Mouse (Mus musculus) right cerebral cortex, postnatal 14 days (tissue): Measurements from ENCODE around the gene Duxbl2.
"Not testable (repeated sequence)": the region's sequence is repeated elsewhere in the genome, so short reads cannot be mapped to it uniquely, and the experiment has no call there.

Experiments
- DNase-seq: peaks from one replicate; pipeline ENCODE4 v3.0.0; 2022

The Duxbl2 gene

GRCm38 (mm10) chr14:26118150-26118549 lies at the start of gene Duxbl2:
Gene Duxbl2, plus strand, starts transcription at chr14:26118349.
- DNase-seq, result not testable (repeated sequence)

- not testable (repeated sequence) for DNase-seq
Observed at GRCm38 (mm10) chr14:26076620-26077390, 41.3 kb upstream of the Duxbl2 start.

DNA sequence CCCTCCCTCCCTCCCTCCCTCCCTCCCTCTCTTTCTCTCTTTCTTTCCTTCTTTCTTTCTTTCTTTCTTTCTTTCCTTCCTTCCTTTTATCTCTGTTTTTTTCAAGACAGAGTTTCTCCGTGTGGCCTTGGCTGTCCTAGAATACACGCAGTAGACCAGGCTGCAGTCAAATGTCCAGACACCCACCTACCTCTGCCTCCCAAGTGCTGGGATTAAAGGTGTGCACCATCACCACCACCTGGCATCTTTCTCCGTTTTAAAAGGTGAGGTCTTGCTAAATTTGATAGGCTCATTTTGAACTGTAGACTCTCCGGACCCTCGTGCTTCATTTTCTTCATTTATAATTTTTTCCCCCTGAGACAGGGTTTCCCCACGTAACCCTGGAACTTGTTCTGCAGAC lies 36.9 kb upstream of the Duxbl2 start, which contains the start of gene Cphx2:
TSS of gene Cphx2 (plus strand) at position 301 of the 400 bp plus-strand sequence.
- not testable (repeated sequence) for DNase-seq

- DNase-seq, result not testable (repeated sequence)
Observed at GRCm38 (mm10) chr14:26081997-26082396, 36.2 kb upstream of the Duxbl2 start, which contains the start of gene Cphx3. Gene Cphx3, plus strand, starts transcription at chr14:26082297.

DNA sequence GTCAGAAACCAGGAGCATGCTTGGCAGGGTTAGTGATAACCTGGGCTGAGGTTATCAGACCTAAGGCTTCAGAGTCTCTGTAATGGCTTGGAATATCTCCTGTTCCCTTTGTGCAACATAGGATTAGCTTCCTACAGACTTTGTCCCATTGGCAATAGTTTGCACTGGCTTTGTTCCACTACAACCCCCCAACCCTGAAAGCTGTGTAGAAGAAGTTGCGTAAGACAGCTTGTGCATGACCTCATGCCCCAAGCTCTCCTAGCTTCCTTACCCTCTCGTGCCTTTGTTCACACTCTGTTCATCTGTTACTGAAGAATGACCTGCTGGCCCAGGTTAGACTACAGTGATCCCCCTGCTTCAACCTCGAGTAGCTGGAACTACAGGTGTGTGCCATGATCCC lies 20.5 kb upstream of the Duxbl2 start:
- not testable (repeated sequence) for DNase-seq

- DNase-seq, result not testable (repeated sequence)
Observed at GRCm38 (mm10) chr14:26118550-26119000, 426 bp downstream of the Duxbl2 start.

GRCm38 (mm10) chr14:26119095-26119494 lies 946 bp downstream of the Duxbl2 start:
- not testable (repeated sequence) for DNase-seq

DNA sequence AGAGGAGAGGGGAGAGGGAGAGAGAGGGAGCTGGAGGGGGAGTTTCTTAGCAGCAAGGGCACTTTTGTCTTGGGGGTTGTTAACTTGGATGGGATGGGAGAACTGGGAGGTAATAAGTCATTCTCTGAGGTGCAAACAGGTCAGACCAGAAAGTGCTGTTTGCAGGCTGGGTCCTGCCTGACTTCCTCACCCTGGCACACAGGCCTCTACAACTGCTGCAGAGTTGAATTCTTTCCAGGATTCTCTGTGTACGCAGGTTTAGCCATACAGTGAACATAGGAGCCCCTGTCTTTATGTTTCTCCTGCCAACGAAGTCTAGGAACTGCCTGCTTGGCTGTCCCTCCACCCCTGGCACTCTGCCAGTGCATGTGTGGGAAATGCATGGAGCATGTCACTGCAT lies 28.9 kb downstream of the Duxbl2 start:
- DNase-seq, result not testable (repeated sequence)

DNA sequence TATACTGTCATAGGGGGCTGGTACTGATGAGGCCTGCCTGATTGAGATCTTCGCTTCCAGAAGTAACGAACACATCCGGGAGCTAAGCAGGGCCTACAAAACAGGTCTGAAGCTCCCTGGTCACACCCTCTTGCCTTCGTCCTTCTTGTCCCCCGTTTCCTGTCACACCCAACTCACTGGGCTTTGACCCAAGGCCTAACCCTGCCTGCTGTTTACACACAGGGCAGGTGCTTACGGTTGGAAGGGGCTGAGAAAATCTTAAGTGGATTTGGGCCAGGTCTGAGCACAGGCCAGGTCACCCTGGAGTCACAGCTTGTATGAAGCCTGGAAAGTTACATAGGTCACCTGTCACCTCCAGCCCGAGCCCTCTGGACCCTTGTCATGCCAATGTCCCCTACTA lies 37.9 kb downstream of the Duxbl2 start:
- DNase-seq, result not testable (repeated sequence)

GRCm38 (mm10) chr14:26161156-26161555 lies 43.0 kb downstream of the Duxbl2 start:
- DNase-seq, result not testable (repeated sequence)

DNA sequence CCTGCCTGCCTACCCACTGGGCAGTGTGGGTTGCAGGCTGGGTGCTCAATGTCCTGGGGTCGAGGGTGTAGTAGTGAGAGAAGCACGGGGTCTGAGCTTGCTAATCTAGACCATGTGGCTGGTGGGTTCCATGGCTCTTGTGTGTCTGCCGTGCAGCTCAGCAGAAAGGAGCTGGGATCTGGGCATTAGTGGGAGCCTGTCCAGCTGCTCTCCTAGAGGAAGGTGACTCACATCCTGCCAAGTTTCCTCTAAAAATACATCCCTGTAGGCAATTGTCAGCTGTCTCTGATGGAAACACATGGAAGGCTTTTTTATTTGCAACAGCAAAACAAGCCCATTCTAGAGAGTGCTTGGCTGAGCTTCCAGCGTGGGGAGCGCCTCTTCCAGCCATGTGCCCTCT lies 44.3 kb downstream of the Duxbl2 start:
- not testable (repeated sequence) for DNase-seq

GRCm38 (mm10) chr14:26165266-26165665 lies 47.1 kb downstream of the Duxbl2 start:
- DNase-seq, result not testable (repeated sequence)

DNA sequence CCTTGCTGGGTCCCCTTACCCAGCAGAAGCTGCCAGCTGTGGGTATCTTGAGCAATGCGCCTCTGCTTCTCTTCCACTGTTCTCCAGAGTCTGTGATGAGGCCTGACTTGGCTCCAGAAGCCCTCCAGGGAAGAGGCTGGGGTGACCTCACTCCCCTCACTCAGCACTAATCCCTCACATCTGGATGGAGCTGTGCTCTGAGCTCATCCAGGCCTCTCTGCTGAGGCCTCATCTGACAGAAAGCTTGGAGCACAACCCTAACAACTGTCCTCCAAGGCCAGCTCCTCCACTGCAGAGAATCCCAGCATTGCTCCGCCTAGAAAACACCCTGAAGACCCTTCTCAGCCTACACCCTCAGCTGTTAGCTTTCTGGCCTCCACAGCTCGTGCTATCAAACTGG lies 55.8 kb downstream of the Duxbl2 start:
- DNase-seq, result not testable (repeated sequence)

DNA sequence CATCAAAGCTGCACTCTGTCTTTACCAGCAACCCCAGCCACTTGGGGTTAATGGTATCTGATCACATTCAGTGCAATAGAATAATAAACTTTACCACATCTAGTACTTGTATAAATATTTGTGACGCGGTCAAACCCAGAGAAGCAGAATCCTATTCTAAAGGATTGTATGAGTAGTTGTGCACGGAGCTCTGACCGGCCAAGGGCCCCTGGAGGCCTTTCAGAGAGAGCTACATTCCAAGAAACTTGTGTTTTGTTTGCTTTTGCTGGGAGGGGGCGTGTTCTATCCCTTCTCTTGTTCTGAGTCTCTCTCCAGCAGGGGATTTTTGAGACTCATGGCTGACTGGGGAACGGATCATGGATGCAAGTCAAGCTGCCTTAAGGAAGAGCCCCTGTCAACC lies 56.9 kb downstream of the Duxbl2 start:
- not testable (repeated sequence) for DNase-seq
